Mouse (Mus musculus): ENCODE data around the gene Krtap10-10. TPM values are rescaled to one million over a fixed set of nuclear protein-coding genes. Genes with fewer than 3 reads are reported as not detected.

The Krtap10-10 gene
- total RNA-seq, 2 experiments from 2014 or later, result not detected

GRCm38 (mm10) chr10:77864067-77864761 is 28.5 kb downstream of the Krtap10-10 start:
- DNase-seq (ENCODE audit: low spot score in 2 of 2), result no peak
- intact Hi-C loops (cut with DNase I), result no loop called here

DNA sequence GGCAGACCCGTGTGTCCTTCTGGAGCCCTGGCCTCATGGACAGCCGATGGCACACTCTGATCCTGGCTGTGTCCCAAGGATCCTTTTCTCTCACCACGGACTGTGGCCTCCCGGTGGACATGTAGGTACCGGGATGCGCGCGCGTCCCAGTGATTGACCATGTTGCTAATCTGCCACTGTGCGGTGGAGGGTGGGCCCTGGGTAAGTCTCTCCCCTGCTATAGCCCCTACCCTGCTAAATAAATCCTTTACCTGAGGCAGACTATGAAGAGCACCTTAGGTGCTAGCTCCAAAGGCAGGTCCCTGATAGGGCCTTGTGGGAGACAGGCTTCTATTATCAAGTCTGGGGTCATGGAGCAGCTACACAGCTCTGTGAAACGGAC is 29.0 kb downstream of the Krtap10-10 start:
- no peak for DNase-seq (ENCODE audit: low spot score in 2 of 2)
- intact Hi-C loops (cut with DNase I), result no loop called here

DNA sequence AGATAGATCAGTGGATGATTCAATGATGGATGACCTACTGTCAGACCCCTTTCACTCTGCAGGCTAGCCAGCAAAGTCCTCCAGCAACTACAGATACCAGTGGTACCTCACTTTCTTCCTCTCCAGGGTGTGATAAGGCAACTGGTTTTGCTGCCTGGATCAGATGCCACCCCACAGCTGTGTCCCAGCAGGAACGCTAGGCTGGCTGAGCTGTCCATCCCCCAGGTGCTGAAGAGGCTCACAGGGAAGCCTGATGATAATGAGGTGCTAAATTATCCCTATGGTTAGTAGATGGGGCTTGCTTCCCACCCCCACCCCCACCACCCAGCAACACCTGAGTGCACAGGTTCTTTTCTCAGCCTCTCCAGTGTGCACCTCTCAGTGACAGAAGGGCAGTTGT is 31.8 kb downstream of the Krtap10-10 start:
- DNase-seq (ENCODE audit: low spot score in 2 of 2), result no peak
- intact Hi-C loops (cut with DNase I), result no loop called here

DNA sequence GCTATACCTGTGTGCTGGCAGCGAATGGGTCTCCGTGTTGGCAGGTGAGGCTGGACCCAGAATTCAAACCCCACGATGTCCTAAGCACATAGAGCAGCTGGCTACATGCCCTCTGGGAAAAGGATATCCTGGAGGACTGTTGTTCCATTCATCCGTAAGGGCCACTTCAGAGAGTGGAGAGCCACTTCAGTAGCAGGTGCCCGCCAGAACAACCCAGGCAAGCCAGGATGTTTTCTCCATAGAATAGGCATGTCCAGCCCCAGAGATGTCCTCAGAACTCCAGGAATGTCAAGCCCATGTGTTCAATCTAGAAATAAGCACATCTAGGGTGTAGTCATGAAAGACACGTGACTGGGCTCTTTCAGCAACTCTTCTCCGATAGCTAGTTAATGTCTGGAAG is 33.9 kb downstream of the Krtap10-10 start:
- intact Hi-C loops (cut with DNase I), result no loop called here
- no peak for DNase-seq (ENCODE audit: low spot score in 2 of 2)

GRCm38 (mm10) chr10:77878985-77879384 is 43.2 kb downstream of the Krtap10-10 start:
- DNase-seq (ENCODE audit: low spot score in 2 of 2), result peak; percentile 42 to 55
- intact Hi-C loops (cut with DNase I), result loop anchor here (2.0 to 5.0 kb wide), 3 partner anchors 152 to 362 kb away; partner anchors contain the start of genes Fam207a and Gm10100

GRCm38 (mm10) chr10:77880305-77880704 is 44.6 kb downstream of the Krtap10-10 start:
- no peak for DNase-seq (ENCODE audit: low spot score in 2 of 2)
- intact Hi-C loops (cut with DNase I), result no loop called here

- DNase-seq (ENCODE audit: low spot score in 2 of 2), result no peak
- intact Hi-C loops (cut with DNase I), result no loop called here
Observed at GRCm38 (mm10) chr10:77882553-77882952, 46.8 kb downstream of the Krtap10-10 start.

- intact Hi-C loops (cut with DNase I), result no loop called here
- DNase-seq (ENCODE audit: low spot score in 2 of 2), result no peak
Observed at GRCm38 (mm10) chr10:77886007-77886747, 50.4 kb downstream of the Krtap10-10 start.

Other genes with a start within 250 kb of the Krtap10-10 start
- 100 to 1,000 TPM; 133 to 140 TPM for gene Sumo3, start 229.8 kb upstream of the Krtap10-10 start, total RNA-seq (2021)
- 10 to 100 TPM; 14.2 to 16.3 TPM for gene Gm49325, start 229.8 kb upstream of the Krtap10-10 start, total RNA-seq (2021)
- gene Ube2g2, start 213.7 kb upstream of the Krtap10-10 start, total RNA-seq (2021), result 10 to 100 TPM; 43.7 to 51.3 TPM
- gene Tspear, start 149.4 kb upstream of the Krtap10-10 start, total RNA-seq (2021), result under 1 TPM in 1 of 2 experiments, not detected in 1; 0.14 TPM
- not detected for gene Gm19402, start 145.2 kb upstream of the Krtap10-10 start, total RNA-seq (2021)
- not detected for gene Gm9508, start 138.7 kb upstream of the Krtap10-10 start, total RNA-seq (2021)
- not detected for gene Gm10272, start 129.3 kb upstream of the Krtap10-10 start, total RNA-seq (2021)
- gene Gm10024, start 124.5 kb upstream of the Krtap10-10 start, total RNA-seq (2021), result not detected
- gene Gm10142, start 120.1 kb upstream of the Krtap10-10 start, total RNA-seq (2021), result not detected
- not detected for gene Krtap12-1, start 115.3 kb upstream of the Krtap10-10 start, total RNA-seq (2021)
- not detected for gene Gm10100, start 109.5 kb upstream of the Krtap10-10 start, total RNA-seq (2021)
- gene Gm18596, start 93.3 kb upstream of the Krtap10-10 start, total RNA-seq (2021), result not detected
- gene Gm9736, start 84.6 kb upstream of the Krtap10-10 start, total RNA-seq (2021), result not detected
- not detected for gene Gm3233, start 76.3 kb upstream of the Krtap10-10 start, total RNA-seq (2021)
- not detected for gene Gm3238, start 64.6 kb upstream of the Krtap10-10 start, total RNA-seq (2021)
- not detected for gene Gm7138, start 59.0 kb upstream of the Krtap10-10 start, total RNA-seq (2021)
- gene Gm3250, start 53.4 kb upstream of the Krtap10-10 start, total RNA-seq (2021), result not detected
- gene Gm7137, start 47.7 kb upstream of the Krtap10-10 start, total RNA-seq (2021), result not detected
- gene Gm9639, start 40.9 kb upstream of the Krtap10-10 start, total RNA-seq (2021), result not detected
- not detected for gene Gm19668, start 36.8 kb upstream of the Krtap10-10 start, total RNA-seq (2021)
- not detected for gene Gm9507, start 24.1 kb upstream of the Krtap10-10 start, total RNA-seq (2021)
- gene Gm2696, start 21.3 kb upstream of the Krtap10-10 start, total RNA-seq (2021), result not detected
- not detected for gene Krtap10-4, start 8.9 kb upstream of the Krtap10-10 start, total RNA-seq (2021)
- not detected for gene Gm36176, start 10.9 kb downstream of the Krtap10-10 start, total RNA-seq (2021)
- gene Gm10318, start 16.9 kb downstream of the Krtap10-10 start, total RNA-seq (2021), result not detected
- gene Gm3285, start 26.0 kb downstream of the Krtap10-10 start, total RNA-seq (2021), result not detected
- gene Lrrc3, start 66.6 kb downstream of the Krtap10-10 start, total RNA-seq (2021), result 10 to 100 TPM; 13.2 to 13.6 TPM
- 10 to 100 TPM; 32.3 to 44.9 TPM for gene Trpm2, start 134.6 kb downstream of the Krtap10-10 start, total RNA-seq (2021)
- gene 1810043G02Rik, start 142.6 kb downstream of the Krtap10-10 start, total RNA-seq (2021), result 10 to 100 TPM; 30.3 to 34.7 TPM
- 100 to 1,000 TPM; 145 to 149 TPM for gene Pfkl, start 174.1 kb downstream of the Krtap10-10 start, total RNA-seq (2021)
- not detected for gene Dnmt3l, start 206.0 kb downstream of the Krtap10-10 start, total RNA-seq (2021)
- not detected for gene Aire, start 207.7 kb downstream of the Krtap10-10 start, total RNA-seq (2021)
- 1 to 10 TPM; 1.6 to 1.9 TPM for gene Icosl, start 233.4 kb downstream of the Krtap10-10 start, total RNA-seq (2021)